In genomic region chr10:43588470-43589177, GRCm38 (mm10) we compare ENCODE assay signal across 15 mouse cellular contexts. TPM values are rescaled to one million over a fixed set of nuclear protein-coding genes. Genes with fewer than 3 reads are reported as not detected.
A peak's percentile ranks its signal among the peaks of the same experiment; 100 is the strongest.
DNase-seq lines count a peak whose midpoint lies in the region; ATAC-seq and TF ChIP-seq lines count a peak whose summit lies in the region.
"Had no signal": no experiment of that assay in that cellular context is flagged by ENCODE, and none has a peak within 500 bp of the region (broad histone marks: within the 10 kb centered on the region; RNA-seq: fewer than 3 reads in every experiment).

No protein-coding gene starts in this region.

- H3K4me1 ChIP-seq in intestine, postnatal 0 days (replicated peaks; ENCODE audit: control insufficient read depth, insufficient read depth, low read length), result no peaks in the 10 kb centered on the region; the same call in 1 of the 2 replicates
- H3K4me1 ChIP-seq in liver, embryonic 14.5 days (replicated peaks; ENCODE audit: control insufficient read depth in 2 of 2, insufficient read depth in 2 of 2, low read length in 1 of 2), result peaks cover 39 to 44% of the 10 kb centered on the region in 2 experiments
- no peaks in the 10 kb centered on the region for H3K4me1 ChIP-seq in lung, postnatal 0 days (ENCODE audit: insufficient read depth, low read depth, low read length)
- H3K4me1 ChIP-seq in forebrain, embryonic 13.5 days, result no peaks in the 10 kb centered on the region
- H3K4me1 ChIP-seq: hindbrain, embryonic 15.5 days had no signal

- intact Hi-C loops in gastrocnemius, adult 2 months (cut with DNase I), result no loop called here

- TF ChIP-seq CTCF in gastrocnemius, adult 2 months (IDR thresholded peaks at IDR 0.05), result no peak
- TF ChIP-seq CTCF in intestine, postnatal 0 days (IDR thresholded peaks at IDR 0.05; ENCODE audit: low read depth), result no peak
- no peak for TF ChIP-seq CTCF in liver, embryonic 14.5 days (IDR thresholded peaks at IDR 0.05; ENCODE audit: low read depth)
- TF ChIP-seq CTCF in lung, postnatal 0 days (IDR thresholded peaks at IDR 0.05), result no peak

- peak overlapping the region; percentile 16; the same call in 1 of the 2 replicates for H3K27ac ChIP-seq in gastrocnemius, adult 2 months
- H3K27ac ChIP-seq in intestine, postnatal 0 days (ENCODE audit: low read depth, low read length), result peak overlapping the region; percentile 58
- peak overlapping the region; percentile 80 for H3K27ac ChIP-seq in liver, embryonic 14.5 days
- H3K27ac ChIP-seq in lung, postnatal 0 days (ENCODE audit: low read length), result no peak overlapping the region
- H3K27ac ChIP-seq in forebrain, embryonic 13.5 days, result no peak overlapping the region
- H3K27ac ChIP-seq: hindbrain, embryonic 15.5 days had no signal

- H3K36me3 ChIP-seq in intestine, postnatal 0 days (ENCODE audit: control insufficient read depth, insufficient read depth), result no peaks in the 10 kb centered on the region
- peaks cover 18% of the 10 kb centered on the region for H3K36me3 ChIP-seq in liver, embryonic 14.5 days (replicated peaks; ENCODE audit: control insufficient read depth, insufficient read depth, low read depth)
- no peaks in the 10 kb centered on the region for H3K36me3 ChIP-seq in lung, postnatal 0 days (ENCODE audit: insufficient read depth, low read length)
- H3K36me3 ChIP-seq in forebrain, embryonic 13.5 days (ENCODE audit: poor library complexity, severe bottlenecking), result peaks cover 18% of the 10 kb centered on the region

- H3K4me3 ChIP-seq in gastrocnemius, adult 2 months, result peak overlapping the region; percentile 24
- no peak overlapping the region for H3K4me3 ChIP-seq in intestine, postnatal 0 days (ENCODE audit: low read depth, low read length)
- no peak overlapping the region for H3K4me3 ChIP-seq in liver, embryonic 14.5 days (ENCODE audit: insufficient read depth in 1 of 2, low read depth in 2 of 2, low read length in 2 of 2)
- H3K4me3 ChIP-seq in lung, postnatal 0 days (ENCODE audit: low read depth, low read length), result no peak overlapping the region
- H3K4me3 ChIP-seq in forebrain, embryonic 13.5 days, result no peak overlapping the region
- H3K4me3 ChIP-seq: hindbrain, embryonic 15.5 days had no signal

- DNase-seq in gastrocnemius, adult 2 months, result no peak
- no peak for DNase-seq in gastrocnemius, postnatal 25 days
- peak; percentile 37 to 41 for DNase-seq in B cell, adult 2 months
- DNase-seq in liver, embryonic 14.5 days (ENCODE audit: low read depth in 3 of 3, low spot score in 3 of 3), result no peak
- DNase-seq in lung, postnatal 0 days (ENCODE audit: low spot score), result no peak
- no peak for DNase-seq in urinary bladder, postnatal 14 days (ENCODE audit: low spot score)
- DNase-seq: cerebellum, postnatal 14 days; layer of hippocampus, adult 9-11 months; thymus, adult 18-20 months had no signal

- H3K27me3 ChIP-seq in intestine, postnatal 0 days (replicated peaks; ENCODE audit: control insufficient read depth, insufficient read depth, low read length), result no peaks in the 10 kb centered on the region
- H3K27me3 ChIP-seq in liver, embryonic 14.5 days (ENCODE audit: control insufficient read depth, insufficient read depth, low read length), result no peaks in the 10 kb centered on the region
- no peaks in the 10 kb centered on the region for H3K27me3 ChIP-seq in lung, postnatal 0 days (replicated peaks; ENCODE audit: insufficient read depth, low read length)
- no peaks in the 10 kb centered on the region for H3K27me3 ChIP-seq in forebrain, embryonic 13.5 days
- H3K27me3 ChIP-seq: hindbrain, embryonic 15.5 days had no signal

- no peak overlapping the region for H3K9ac ChIP-seq in intestine, postnatal 0 days (ENCODE audit: low read depth, low read length)
- peak overlapping the region; percentile 45 for H3K9ac ChIP-seq in liver, embryonic 14.5 days (replicated peaks)
- no peak overlapping the region for H3K9ac ChIP-seq in lung, postnatal 0 days (replicated peaks; ENCODE audit: low read depth)
- H3K9ac ChIP-seq in forebrain, embryonic 13.5 days, result no peak overlapping the region
- H3K9ac ChIP-seq: hindbrain, embryonic 15.5 days had no signal

- H3K4me2 ChIP-seq in intestine, postnatal 0 days (replicated peaks; ENCODE audit: low read depth), result peak overlapping the region; percentile 60
- peak overlapping the region; percentile 29 for H3K4me2 ChIP-seq in liver, embryonic 14.5 days (ENCODE audit: low read depth)
- no peak overlapping the region for H3K4me2 ChIP-seq in lung, postnatal 0 days (replicated peaks; ENCODE audit: low read depth, low read length)
- H3K4me2 ChIP-seq in forebrain, embryonic 13.5 days, result no peak overlapping the region
- H3K4me2 ChIP-seq: heart, embryonic 11.5 days; hindbrain, embryonic 15.5 days had no signal

- 45% methylated on average over 8 of the region's 8 CpGs for WGBS in intestine, postnatal 0 days
- 37% methylated on average over 8 of the region's 8 CpGs for WGBS in liver, embryonic 14.5 days (ENCODE audit: insufficient replicate concordance)
- WGBS in lung, postnatal 0 days, result 68% methylated on average over 8 of the region's 8 CpGs
- WGBS in forebrain, embryonic 13.5 days, result 69% methylated on average over 8 of the region's 8 CpGs

- peak; percentile 81 for ATAC-seq in intestine, postnatal 0 days
- no peak; the same call in 1 of the 2 replicates for ATAC-seq in liver, embryonic 14.5 days (ENCODE audit: insufficient read depth)
- no peak for ATAC-seq in lung, postnatal 0 days
- no peak for ATAC-seq in forebrain, embryonic 13.5 days
- ATAC-seq: activated CD4-positive, CD25-positive, alpha-beta regulatory T cell, adult 4 months had no signal

- TF ChIP-seq EP300 in liver, embryonic 14.5 days (IDR thresholded peaks at IDR 0.05; ENCODE audit: low read depth), result peak; percentile 72
- no peak for TF ChIP-seq EP300 in lung, postnatal 0 days (IDR thresholded peaks at IDR 0.05)

- H3K9me3 ChIP-seq in intestine, postnatal 0 days (ENCODE audit: control insufficient read depth), result no peaks in the 10 kb centered on the region
- H3K9me3 ChIP-seq in liver, embryonic 14.5 days (ENCODE audit: control insufficient read depth, low read length), result no peaks in the 10 kb centered on the region
- H3K9me3 ChIP-seq in lung, postnatal 0 days (ENCODE audit: low read length), result no peaks in the 10 kb centered on the region
- no peaks in the 10 kb centered on the region for H3K9me3 ChIP-seq in forebrain, embryonic 13.5 days (replicated peaks)
- H3K9me3 ChIP-seq: G1E; hindbrain, embryonic 15.5 days had no signal

RNA-seq across cellular contexts. Expression of gene Cd24a, which starts 10.5 kb away (rescaled TPM):
- total RNA-seq in gastrocnemius, adult 2 months (2021), result 100 to 1,000 TPM; 120 to 170 TPM
- total RNA-seq in gastrocnemius, postnatal 25 days (2021), result 10 to 100 TPM; 39.5 to 77.7 TPM
- polyA plus RNA-seq in intestine, postnatal 0 days (2015; fragmentation: Nextera tagmentation; extraction: Ambion mirVana), result 87.8 and 91.9 TPM in 2 replicates
- polyA plus RNA-seq in liver, embryonic 14.5 days (2012; rRNA removed), result 977 and 1,014 TPM in 2 replicates
- polyA plus RNA-seq in liver, embryonic 14.5 days (2014; fragmentation: Nextera tagmentation; extraction: Ambion mirVana), result 1,175 and 1,210 TPM in 2 replicates
- 137 and 146 TPM in 2 replicates for polyA plus RNA-seq in lung, postnatal 0 days (2015; fragmentation: Nextera tagmentation; extraction: Ambion mirVana)
- 700 and 710 TPM in 2 replicates for polyA plus RNA-seq in forebrain, embryonic 13.5 days (2015; fragmentation: Nextera tagmentation; extraction: Ambion mirVana)

RNA-seq across cellular contexts. Expression of gene 1700021F05Rik, which starts 47.8 kb away (rescaled TPM):
- total RNA-seq in gastrocnemius, adult 2 months (2021), result 100 to 1,000 TPM in 1 of 2 experiments, 10 to 100 TPM in 1; 83.3 to 126 TPM
- 100 to 1,000 TPM; 101 to 117 TPM for total RNA-seq in gastrocnemius, postnatal 25 days (2021)
- polyA plus RNA-seq in intestine, postnatal 0 days (2015; fragmentation: Nextera tagmentation; extraction: Ambion mirVana), result 54.7 and 57.3 TPM in 2 replicates
- 5.2 and 11.6 TPM in 2 replicates for polyA plus RNA-seq in liver, embryonic 14.5 days (2012; rRNA removed)
- polyA plus RNA-seq in liver, embryonic 14.5 days (2014; fragmentation: Nextera tagmentation; extraction: Ambion mirVana), result 30.7 TPM in 2 replicates
- 34.2 and 36.8 TPM in 2 replicates for polyA plus RNA-seq in lung, postnatal 0 days (2015; fragmentation: Nextera tagmentation; extraction: Ambion mirVana)
- 63.0 and 65.2 TPM in 2 replicates for polyA plus RNA-seq in forebrain, embryonic 13.5 days (2015; fragmentation: Nextera tagmentation; extraction: Ambion mirVana)

Comparison
In these comparisons a context has a peak if more than half of its experiments do, and no peak if none do; other contexts are left out.
1. DNase-seq: peak in B cell, adult 2 months (2 of 2); none in gastrocnemius, adult 2 months (single experiment), gastrocnemius, postnatal 25 days (single experiment), liver, embryonic 14.5 days (0 of 3), lung, postnatal 0 days (single experiment) and urinary bladder, postnatal 14 days (single experiment).
2. H3K27ac ChIP-seq: peak in gastrocnemius, adult 2 months (single experiment), intestine, postnatal 0 days (single experiment) and liver, embryonic 14.5 days (single experiment); none in lung, postnatal 0 days (single experiment) and forebrain, embryonic 13.5 days (single experiment).
3. H3K4me2 ChIP-seq: peak in intestine, postnatal 0 days (single experiment) and liver, embryonic 14.5 days (single experiment); none in lung, postnatal 0 days (single experiment) and forebrain, embryonic 13.5 days (single experiment).